8 mouse cellular contexts compared by ENCODE assay signal in genomic region chr2:19156176-19156575, GRCm38 (mm10). TPM values are rescaled to one million over a fixed set of nuclear protein-coding genes. Genes with fewer than 3 reads are reported as not detected.
DNase-seq lines count a peak whose midpoint lies in the region; ATAC-seq lines count a peak whose summit lies in the region.

No protein-coding gene starts in this region.

- WGBS in forebrain, embryonic 10.5 days, result 72% methylated on average over 4 of the region's 4 CpGs
- 74% methylated on average over 4 of the region's 4 CpGs for WGBS in intestine, embryonic 15.5 days

- no peak overlapping the region for H3K4me3 ChIP-seq in forebrain, embryonic 10.5 days
- no peak overlapping the region for H3K4me3 ChIP-seq in intestine, embryonic 15.5 days (replicated peaks)

- no peaks in the 10 kb centered on the region for H3K9me3 ChIP-seq in forebrain, embryonic 10.5 days
- H3K9me3 ChIP-seq in intestine, embryonic 15.5 days, result no peaks in the 10 kb centered on the region

- H3K27me3 ChIP-seq in forebrain, embryonic 10.5 days (ENCODE audit: poor library complexity, severe bottlenecking), result no peaks in the 10 kb centered on the region
- H3K27me3 ChIP-seq in intestine, embryonic 15.5 days (replicated peaks), result no peaks in the 10 kb centered on the region

- intact Hi-C loops in heart, postnatal 10 days (cut with DNase I), result loop anchor here (2.0 kb wide), 1 partner anchor 281 kb away; no protein-coding TSS in a partner anchor

- ATAC-seq in intestine, embryonic 15.5 days, result no peak

- H3K4me2 ChIP-seq in intestine, embryonic 15.5 days (replicated peaks), result no peak overlapping the region

- H3K36me3 ChIP-seq in forebrain, embryonic 10.5 days (replicated peaks), result no peaks in the 10 kb centered on the region
- no peaks in the 10 kb centered on the region for H3K36me3 ChIP-seq in intestine, embryonic 15.5 days

- peaks cover 8% of the 10 kb centered on the region for H3K4me1 ChIP-seq in forebrain, embryonic 10.5 days
- peaks cover 8% of the 10 kb centered on the region; the same call in 1 of the 2 replicates for H3K4me1 ChIP-seq in intestine, embryonic 15.5 days (replicated peaks)

- no peak overlapping the region for H3K27ac ChIP-seq in forebrain, embryonic 10.5 days
- no peak overlapping the region for H3K27ac ChIP-seq in intestine, embryonic 15.5 days

- no peak overlapping the region for H3K9ac ChIP-seq in intestine, embryonic 15.5 days

- DNase-seq in heart, postnatal 10 days, result peak; percentile 8 to 23
- DNase-seq in heart, adult 11 months, result no peak
- DNase-seq in A20 (ENCODE audit: low read depth, low spot score), result peak; percentile 38
- DNase-seq in Muller cell, postnatal 12 days (ENCODE audit: inconsistent ontology term), result peak; percentile 18
- DNase-seq in kidney, postnatal 4 days, result peak; percentile 34 to 57
- DNase-seq in thymus, postnatal 4 days, result peak; percentile 72
- DNase-seq in forebrain, embryonic 10.5 days (ENCODE audit: extremely low spot score, low spot score), result no peak

RNA-seq across cellular contexts. Expression of gene Armc3, which starts 42.9 kb away (rescaled TPM):
- total RNA-seq in heart, postnatal 10 days (2021), result not detected
- polyA plus RNA-seq in forebrain, embryonic 10.5 days (2016; fragmentation: Nextera tagmentation; extraction: Ambion mirVana), result 0.37 and 0.46 TPM in 2 replicates
- polyA plus RNA-seq in intestine, embryonic 15.5 days (2015; fragmentation: Nextera tagmentation; extraction: Ambion mirVana), result 0.16 TPM in 1 of 2 replicates, not detected in the other

Comparison
In these comparisons a context has a peak if more than half of its experiments do, and no peak if none do; other contexts are left out.
1. DNase-seq: peak in heart, postnatal 10 days (2 of 2), A20 (single experiment), Muller cell, postnatal 12 days (single experiment), kidney, postnatal 4 days (2 of 2) and thymus, postnatal 4 days (single experiment); none in heart, adult 11 months (single experiment) and forebrain, embryonic 10.5 days (single experiment).